Mouse (Mus musculus): ENCODE data around the gene Ndufb5.
"Not testable (repeated sequence)": the region's sequence is repeated elsewhere in the genome, so short reads cannot be mapped to it uniquely, and the experiment has no call there.

Gene Ndufb5

GRCm38 (mm10) chr3:32727861-32728260 lies 8.9 kb upstream of the Ndufb5 start:
- DNase-seq, result no peak

GRCm38 (mm10) chr3:32737172-32737655 lies 424 bp downstream of the Ndufb5 start, which contains the start of gene Mrpl47:
Mrpl47 (minus strand) TSS chr3:32737605.
- DNase-seq, result no peak

GRCm38 (mm10) chr3:32738549-32738948 lies 1.8 kb downstream of the Ndufb5 start:
- DNase-seq, result no peak

- no peak for DNase-seq
Observed at GRCm38 (mm10) chr3:32742276-32742780, 5.5 kb downstream of the Ndufb5 start.

- DNase-seq, result no peak
Observed at GRCm38 (mm10) chr3:32745001-32745400, 8.2 kb downstream of the Ndufb5 start.

GRCm38 (mm10) chr3:32745426-32745825 lies 8.6 kb downstream of the Ndufb5 start:
- not testable (repeated sequence) for DNase-seq

GRCm38 (mm10) chr3:32748384-32748783 lies 11.6 kb downstream of the Ndufb5 start:
- DNase-seq, result no peak

- DNase-seq, result no peak
Observed at GRCm38 (mm10) chr3:32749820-32750579, 13.2 kb downstream of the Ndufb5 start.

- DNase-seq, result no peak
Observed at GRCm38 (mm10) chr3:32754384-32754915, 17.7 kb downstream of the Ndufb5 start.

GRCm38 (mm10) chr3:32759212-32759611 lies 22.4 kb downstream of the Ndufb5 start:
- no peak for DNase-seq

GRCm38 (mm10) chr3:32762962-32763361 lies 26.2 kb downstream of the Ndufb5 start:
- no peak for DNase-seq

GRCm38 (mm10) chr3:32763902-32764301 lies 27.1 kb downstream of the Ndufb5 start:
- no peak for DNase-seq

- no peak for DNase-seq
Observed at GRCm38 (mm10) chr3:32770781-32771180, 34.0 kb downstream of the Ndufb5 start.
